Mouse (Mus musculus) macrophage (primary cell): Measurements from ENCODE around the gene Aif1l. TPM values are rescaled to one million over a fixed set of nuclear protein-coding genes. Genes with fewer than 3 reads are reported as not detected.

ENCODE experiments used
- H3K27ac ChIP-seq: fragments of 350-480 bp; formaldehyde crosslinking; 2 replicates; pipeline ENCODE4 v1.9.0; 2021
- H3K36me3 ChIP-seq: fragments of 350-480 bp; formaldehyde crosslinking; 2 replicates; pipeline ENCODE4 v1.9.0; 2021; ENCODE audit errors: inconsistent target
- H3K4me3 ChIP-seq: fragments of 350-480 bp; formaldehyde crosslinking; 2 replicates; pipeline ENCODE4 v1.9.0; 2021; ENCODE audit errors: inconsistent target
- H3K79me2 ChIP-seq: fragments of 350-480 bp; formaldehyde crosslinking; 2 replicates; pipeline ENCODE4 v1.9.0; 2021; ENCODE audit errors: inconsistent target
- WGBS: methylation state at CpG from one replicate; pipeline ENCODE4 v1.1.7; 2026; ENCODE audit warnings: inconsistent platforms; ENCODE audit not compliant: missing documents; 5-methylcytosine and 5-hydroxymethylcytosine counted together
- polyA plus RNA-seq: library from polyadenylated mRNA; stranded (reverse); fragments of 250-400 nt; gene quantifications from 3 replicates; pipeline ENCODE4 v1.2.4, GENCODE M21; 2018; ENCODE audit warnings: inconsistent platforms

Aif1l gene
- polyA plus RNA-seq, 1 experiment from 2014 or later = not detected

GRCm38 (mm10) chr2:31934551-31934950 is 15.4 kb upstream of the Aif1l start:
- H3K36me3 ChIP-seq = no peaks in the 10 kb centered on the region
- WGBS = 79% methylated on average over 4 of the region's 4 CpGs
- no peaks in the 10 kb centered on the region for H3K79me2 ChIP-seq
- no peak overlapping the region for H3K4me3 ChIP-seq
- H3K27ac ChIP-seq = no peak overlapping the region

- H3K27ac ChIP-seq = no peak overlapping the region
- no peak overlapping the region for H3K4me3 ChIP-seq
- H3K79me2 ChIP-seq = no peaks in the 10 kb centered on the region
- H3K36me3 ChIP-seq = no peaks in the 10 kb centered on the region
- 45% methylated on average over 4 of the region's 4 CpGs for WGBS
Measured at GRCm38 (mm10) chr2:31935054-31935453, 14.9 kb upstream of the Aif1l start.

- Histone ChIP-seq H3K36me3 (no peaks in the 10 kb centered on the region), H3K27ac (no peak overlapping the region), H3K79me2 (no peaks in the 10 kb centered on the region), H3K4me3 (no peak overlapping the region)
- WGBS = 88% methylated on average over 1 of the region's 1 CpGs
Measured at GRCm38 (mm10) chr2:31938298-31938697, 11.6 kb upstream of the Aif1l start.

GRCm38 (mm10) chr2:31943011-31943410 is 6.9 kb upstream of the Aif1l start:
- no peak overlapping the region for H3K4me3 ChIP-seq
- H3K27ac ChIP-seq = no peak overlapping the region
- H3K79me2 ChIP-seq = no peaks in the 10 kb centered on the region
- H3K36me3 ChIP-seq = no peaks in the 10 kb centered on the region
- 44% methylated on average over 4 of the region's 4 CpGs for WGBS

- H3K36me3 ChIP-seq = no peaks in the 10 kb centered on the region
- no peak overlapping the region for H3K4me3 ChIP-seq
- H3K27ac ChIP-seq = no peak overlapping the region
- no peaks in the 10 kb centered on the region for H3K79me2 ChIP-seq
- 63% methylated on average over 2 of the region's 2 CpGs for WGBS
Measured at GRCm38 (mm10) chr2:31945580-31945979, 4.4 kb upstream of the Aif1l start.

GRCm38 (mm10) chr2:31948392-31948791 is 1.5 kb upstream of the Aif1l start:
- Histone ChIP-seq H3K4me3 (no peak overlapping the region), H3K27ac (no peak overlapping the region), H3K36me3 (no peaks in the 10 kb centered on the region), H3K79me2 (no peaks in the 10 kb centered on the region)
- 85% methylated on average over 6 of the region's 6 CpGs for WGBS

GRCm38 (mm10) chr2:31948801-31949200 is 1.1 kb upstream of the Aif1l start:
- H3K36me3 ChIP-seq = no peaks in the 10 kb centered on the region
- no peak overlapping the region for H3K4me3 ChIP-seq
- no peaks in the 10 kb centered on the region for H3K79me2 ChIP-seq
- WGBS = 75% methylated on average over 6 of the region's 6 CpGs
- H3K27ac ChIP-seq = no peak overlapping the region

GRCm38 (mm10) chr2:31950966-31951365 is 1.0 kb downstream of the Aif1l start:
- H3K27ac ChIP-seq = no peak overlapping the region
- no peaks in the 10 kb centered on the region for H3K36me3 ChIP-seq
- no peaks in the 10 kb centered on the region for H3K79me2 ChIP-seq
- no peak overlapping the region for H3K4me3 ChIP-seq
- WGBS = 47% methylated on average over 9 of the region's 9 CpGs

- WGBS = 93% methylated on average over 10 of the region's 10 CpGs
- no peaks in the 10 kb centered on the region for H3K79me2 ChIP-seq
- no peak overlapping the region for H3K4me3 ChIP-seq
- no peak overlapping the region for H3K27ac ChIP-seq
- H3K36me3 ChIP-seq = no peaks in the 10 kb centered on the region
Measured at GRCm38 (mm10) chr2:31952236-31952635, 2.3 kb downstream of the Aif1l start.

GRCm38 (mm10) chr2:31952725-31953124 is 2.8 kb downstream of the Aif1l start:
- 88% methylated on average over 3 of the region's 3 CpGs for WGBS
- Histone ChIP-seq H3K27ac (no peak overlapping the region), H3K4me3 (no peak overlapping the region), H3K36me3 (no peaks in the 10 kb centered on the region), H3K79me2 (no peaks in the 10 kb centered on the region)

GRCm38 (mm10) chr2:31953687-31954086 is 3.7 kb downstream of the Aif1l start:
- no peak overlapping the region for H3K27ac ChIP-seq
- no peaks in the 10 kb centered on the region for H3K36me3 ChIP-seq
- WGBS = 96% methylated on average over 8 of the region's 8 CpGs
- no peaks in the 10 kb centered on the region for H3K79me2 ChIP-seq
- H3K4me3 ChIP-seq = no peak overlapping the region

GRCm38 (mm10) chr2:31954779-31955181 is 4.8 kb downstream of the Aif1l start:
- WGBS = 90% methylated on average over 9 of the region's 9 CpGs
- Histone ChIP-seq H3K36me3 (no peaks in the 10 kb centered on the region), H3K27ac (no peak overlapping the region), H3K79me2 (no peaks in the 10 kb centered on the region), H3K4me3 (no peak overlapping the region)

GRCm38 (mm10) chr2:31955686-31956085 is 5.7 kb downstream of the Aif1l start:
- 89% methylated on average over 5 of the region's 5 CpGs for WGBS
- no peaks in the 10 kb centered on the region for H3K36me3 ChIP-seq
- H3K27ac ChIP-seq = no peak overlapping the region
- H3K79me2 ChIP-seq = no peaks in the 10 kb centered on the region
- H3K4me3 ChIP-seq = no peak overlapping the region

GRCm38 (mm10) chr2:31957211-31957610 is 7.3 kb downstream of the Aif1l start:
- Histone ChIP-seq H3K27ac (no peak overlapping the region), H3K4me3 (no peak overlapping the region), H3K36me3 (no peaks in the 10 kb centered on the region), H3K79me2 (no peaks in the 10 kb centered on the region)
- WGBS = 90% methylated on average over 10 of the region's 10 CpGs

- Histone ChIP-seq H3K79me2 (no peaks in the 10 kb centered on the region), H3K4me3 (no peak overlapping the region), H3K27ac (no peak overlapping the region), H3K36me3 (no peaks in the 10 kb centered on the region)
- 90% methylated on average over 7 of the region's 8 CpGs for WGBS
Measured at GRCm38 (mm10) chr2:31960986-31961385, 11.0 kb downstream of the Aif1l start.

- Histone ChIP-seq H3K27ac (no peak overlapping the region), H3K36me3 (no peaks in the 10 kb centered on the region), H3K79me2 (no peaks in the 10 kb centered on the region), H3K4me3 (no peak overlapping the region)
- WGBS = 78% methylated on average over 4 of the region's 4 CpGs
Measured at GRCm38 (mm10) chr2:31961791-31962222, 11.9 kb downstream of the Aif1l start.
